Mouse (Mus musculus) thymus, adult 2 months (tissue): ENCODE results near the gene Syne2. TPM values are rescaled to one million over a fixed set of nuclear protein-coding genes. Genes with fewer than 3 reads are reported as not detected.

Experiments
- DNase-seq: peaks from one replicate; pipeline ENCODE4 v3.0.0; 2021
- H3K27ac ChIP-seq: fragments of 200-500 bp; 2 replicates; pipeline ENCODE4 v1.5.1; 2012; ENCODE audit warnings: low read length, control low read depth; ENCODE audit not compliant: control insufficient read depth, insufficient read depth
- H3K27me3 ChIP-seq: fragments of 200-500 bp; 2 replicates; pipeline ENCODE4 v1.6.1; 2012; ENCODE audit warnings: mild to moderate bottlenecking, low read length, moderate library complexity, mixed read lengths; ENCODE audit not compliant: control insufficient read depth, insufficient read depth
- H3K36me3 ChIP-seq: fragments of 200-500 bp; 2 replicates; pipeline ENCODE4 v1.6.1; 2012; ENCODE audit warnings: mild to moderate bottlenecking, low read length, moderate library complexity; ENCODE audit not compliant: control insufficient read depth, insufficient read depth
- H3K4me1 ChIP-seq: fragments of 200-500 bp; replicated peaks from 2 replicates; pipeline ENCODE4 v1.6.1; 2012; ENCODE audit warnings: low read length; ENCODE audit not compliant: control insufficient read depth, insufficient read depth
- H3K4me3 ChIP-seq: fragments of 200-500 bp; 2 replicates; pipeline ENCODE4 v1.5.1; 2012; ENCODE audit warnings: mild to moderate bottlenecking, low read length, control low read depth, moderate library complexity; ENCODE audit not compliant: control insufficient read depth, insufficient read depth
- CTCF ChIP-seq: fragments of 200-500 bp; IDR thresholded peaks from 2 replicates; pipeline ENCODE4 v1.5.1; 2012; ENCODE audit warnings: mild to moderate bottlenecking, control low read depth, low read length, moderate library complexity, borderline replicate concordance; ENCODE audit not compliant: control insufficient read depth, poor library complexity, insufficient read depth; ENCODE audit errors: extremely low read depth
- POLR2A ChIP-seq: fragments of 200-500 bp; IDR thresholded peaks from 2 replicates; pipeline ENCODE4 v1.6.1; 2012; ENCODE audit warnings: mild to moderate bottlenecking, low read length, control low read depth, moderate library complexity; ENCODE audit not compliant: control insufficient read depth, poor library complexity, insufficient read depth; ENCODE audit errors: extremely low read depth
- WGBS: fragments of 180-500 bp; shearing (Covaris S2); methylation state at CpG from one replicate; pipeline ENCODE4 v1.1.7; 2018; 5-methylcytosine and 5-hydroxymethylcytosine counted together
- polyA plus RNA-seq: library from polyadenylated mRNA; depleted of rRNA; stranded (reverse); fragments of >200 nt; gene quantifications from 2 replicates; pipeline ENCODE4 v1.2.3, GENCODE M21; 2012

Syne2 gene
- polyA plus RNA-seq, 1 experiment, result 15.5 TPM

- WGBS, result 15% methylated on average over 9 of the region's 9 CpGs
- H3K4me3 ChIP-seq, result no peak overlapping the region
- no peak overlapping the region; the same call in 1 of the 2 replicates for H3K27ac ChIP-seq
- DNase-seq, result no peak
- H3K36me3 ChIP-seq, result no peaks in the 10 kb centered on the region
- TF ChIP-seq POLR2A, result no peak
- no peak for TF ChIP-seq CTCF
- H3K27me3 ChIP-seq, result no peaks in the 10 kb centered on the region
- H3K4me1 ChIP-seq, result peaks cover 26% of the 10 kb centered on the region
Observed at GRCm38 (mm10) chr12:76085066-76085465, 267.1 kb downstream of the Syne2 start.

GRCm38 (mm10) chr12:76085956-76086905 lies 268.3 kb downstream of the Syne2 start:
- Histone ChIP-seq H3K27me3 (no peaks in the 10 kb centered on the region), H3K4me1 (peaks cover 26% of the 10 kb centered on the region), H3K36me3 (no peaks in the 10 kb centered on the region), H3K4me3 (peak overlapping the region; percentile 28), H3K27ac (peak overlapping the region; percentile 64)
- 41% methylated on average over 15 of the region's 15 CpGs for WGBS
- DNase-seq, result peak; percentile 23
- no peak for TF ChIP-seq POLR2A
- TF ChIP-seq CTCF, result no peak

- Histone ChIP-seq H3K27me3 (no peaks in the 10 kb centered on the region), H3K36me3 (no peaks in the 10 kb centered on the region), H3K4me3 (peak overlapping the region; percentile 28), H3K27ac (peak overlapping the region; percentile 48), H3K4me1 (peaks cover 26% of the 10 kb centered on the region)
- TF ChIP-seq CTCF, result no peak
- TF ChIP-seq POLR2A, result no peak
- DNase-seq, result peak; percentile 26
- WGBS, result 50% methylated on average over 13 of the region's 13 CpGs
Observed at GRCm38 (mm10) chr12:76087025-76087424, 269.1 kb downstream of the Syne2 start.

- no peak for TF ChIP-seq POLR2A
- no peak for TF ChIP-seq CTCF
- Histone ChIP-seq H3K4me1 (peaks cover 14% of the 10 kb centered on the region), H3K36me3 (no peaks in the 10 kb centered on the region), H3K4me3 (no peak overlapping the region), H3K27me3 (no peaks in the 10 kb centered on the region), H3K27ac (no peak overlapping the region)
- WGBS, result 93% methylated on average over 11 of the region's 11 CpGs
- no peak for DNase-seq
Observed at GRCm38 (mm10) chr12:76092789-76093466, 275.0 kb downstream of the Syne2 start.

GRCm38 (mm10) chr12:76093613-76094588 lies 276.0 kb downstream of the Syne2 start:
- TF ChIP-seq POLR2A (no peak), CTCF (no peak)
- Histone ChIP-seq H3K4me3 (no peak overlapping the region), H3K4me1 (peaks cover 14% of the 10 kb centered on the region), H3K27me3 (no peaks in the 10 kb centered on the region), H3K27ac (no peak overlapping the region), H3K36me3 (no peaks in the 10 kb centered on the region)
- no peak for DNase-seq
- WGBS, result 95% methylated on average over 15 of the region's 15 CpGs
